Mouse (Mus musculus) intestine, embryonic 14.5 days (tissue): Measurements from ENCODE around the gene Tmem59. TPM values are rescaled to one million over a fixed set of nuclear protein-coding genes. Genes with fewer than 3 reads are reported as not detected.

Source experiments
- ATAC-seq: fragments of 200-750 bp; cut with Nextera tagmentation; replicated peaks from 2 replicates; pipeline ENCODE4 v1.8.0; 2017; ENCODE audit warnings: low read depth, moderate number of reproducible peaks, moderate TSS enrichment, moderate library complexity; ENCODE audit not compliant: low FRiP score, low TSS enrichment
- DNase-seq: peaks from one replicate; pipeline ENCODE4 v3.0.0-alpha.2; 2018; ENCODE audit warnings: low spot score
- H3K27ac ChIP-seq: fragments of 300-500 bp; sonication (generic); 2 replicates; pipeline ENCODE4 v1.5.1; 2014; ENCODE audit warnings: low read depth, mild to moderate bottlenecking, control low read depth
- H3K27me3 ChIP-seq: fragments of 300-500 bp; sonication (generic); replicated peaks from 2 replicates; pipeline ENCODE4 v1.6.1; 2014; ENCODE audit warnings: low read length, control low read depth; ENCODE audit not compliant: control insufficient read depth, insufficient read depth
- H3K36me3 ChIP-seq: fragments of 300-500 bp; sonication (generic); 2 replicates; pipeline ENCODE4 v1.6.1; 2014; ENCODE audit warnings: low read length, control low read depth; ENCODE audit not compliant: control insufficient read depth, insufficient read depth
- H3K4me1 ChIP-seq: fragments of 300-500 bp; sonication (generic); replicated peaks from 2 replicates; pipeline ENCODE4 v1.6.1; 2014; ENCODE audit warnings: low read length, control low read depth, mixed read lengths; ENCODE audit not compliant: control insufficient read depth, insufficient read depth
- H3K4me2 ChIP-seq: fragments of 300-500 bp; sonication (generic); 2 replicates; pipeline ENCODE4 v1.6.1; 2014; ENCODE audit warnings: low read length
- H3K4me3 ChIP-seq: fragments of 300-500 bp; sonication (generic); 2 replicates; pipeline ENCODE4 v1.5.1; 2014; ENCODE audit warnings: low read depth, low read length, control low read depth, mixed read lengths
- H3K9ac ChIP-seq: fragments of 300-500 bp; sonication (generic); 2 replicates; pipeline ENCODE4 v1.6.1; 2014; ENCODE audit warnings: mild to moderate bottlenecking, low read length
- H3K9me3 ChIP-seq: fragments of 300-500 bp; sonication (generic); 2 replicates; pipeline ENCODE4 v1.6.1; 2016; ENCODE audit warnings: low read length, control low read depth; ENCODE audit not compliant: control insufficient read depth
- WGBS: fragments of 180-500 bp; shearing (Covaris S2); extraction: QIAGEN DNeasy Blood & Tissue Kit; methylation state at CpG from one replicate; pipeline ENCODE4 v1.1.7; 2014; 5-methylcytosine and 5-hydroxymethylcytosine counted together
- polyA plus RNA-seq: library from polyadenylated mRNA; unstranded; fragments of >200 nt; fragmentation: Nextera tagmentation; extraction: Ambion mirVana; gene quantifications from 2 replicates; pipeline ENCODE4 v1.2.1, GENCODE M21; 2014

The Tmem59 gene
- polyA plus RNA-seq, 1 experiment from 2014 or later = 346 TPM

GRCm38 (mm10) chr4:107143511-107143910 is 34.7 kb upstream of the Tmem59 start:
- 74% methylated on average over 8 of the region's 8 CpGs for WGBS
- peaks cover 23% of the 10 kb centered on the region for H3K36me3 ChIP-seq
- H3K9ac ChIP-seq = no peak overlapping the region
- no peak overlapping the region for H3K4me2 ChIP-seq
- H3K27me3 ChIP-seq = no peaks in the 10 kb centered on the region
- ATAC-seq (no peak), DNase-seq (no peak)
- no peak overlapping the region for H3K27ac ChIP-seq
- H3K4me1 ChIP-seq = peaks cover 10% of the 10 kb centered on the region
- H3K9me3 ChIP-seq = no peaks in the 10 kb centered on the region
- no peak overlapping the region for H3K4me3 ChIP-seq

DNA sequence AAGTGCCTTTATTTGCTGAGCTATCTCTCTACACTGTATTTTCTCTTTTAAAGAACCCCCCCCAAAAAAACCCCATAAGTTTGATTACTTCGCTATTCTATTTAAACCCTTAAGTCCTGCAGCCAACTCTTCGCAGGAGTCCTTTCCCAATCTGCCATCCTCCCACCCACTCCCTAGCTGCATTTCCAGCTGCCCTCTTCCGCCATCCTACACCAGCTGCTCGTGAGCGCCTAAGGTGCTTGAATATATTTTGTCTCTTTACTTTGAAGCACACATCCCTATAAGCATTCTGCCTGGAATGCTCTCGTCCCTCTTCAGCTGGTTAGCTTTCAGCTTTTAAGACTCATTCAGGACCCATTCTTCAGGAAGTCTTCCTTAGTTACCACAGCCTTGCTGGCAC is 27.2 kb upstream of the Tmem59 start:
- no peaks in the 10 kb centered on the region for H3K4me1 ChIP-seq
- H3K36me3 ChIP-seq = peaks cover 29% of the 10 kb centered on the region
- H3K9ac ChIP-seq = no peak overlapping the region
- H3K4me3 ChIP-seq = no peak overlapping the region
- ATAC-seq = no peak
- H3K27ac ChIP-seq = no peak overlapping the region
- 79% methylated on average over 6 of the region's 6 CpGs for WGBS
- no peaks in the 10 kb centered on the region for H3K27me3 ChIP-seq
- no peak for DNase-seq
- H3K9me3 ChIP-seq = no peaks in the 10 kb centered on the region
- no peak overlapping the region for H3K4me2 ChIP-seq

GRCm38 (mm10) chr4:107152571-107152970 is 25.6 kb upstream of the Tmem59 start:
- DNase-seq = no peak
- WGBS = 66% methylated on average over 8 of the region's 8 CpGs
- H3K36me3 ChIP-seq = peaks cover 16% of the 10 kb centered on the region

GRCm38 (mm10) chr4:107156983-107157401 is 21.2 kb upstream of the Tmem59 start:
- Histone ChIP-seq H3K4me2 (no peak overlapping the region), H3K4me3 (no peak overlapping the region), H3K27me3 (no peaks in the 10 kb centered on the region), H3K9ac (no peak overlapping the region), H3K27ac (no peak overlapping the region), H3K36me3 (peaks cover 35% of the 10 kb centered on the region), H3K9me3 (no peaks in the 10 kb centered on the region), H3K4me1 (no peaks in the 10 kb centered on the region)
- WGBS = 66% methylated on average over 4 of the region's 4 CpGs
- DNase-seq (no peak), ATAC-seq (no peak)

More at GRCm38 (mm10) chr4:107152571-107152970, 25.6 kb upstream of the Tmem59 start:
- no peak overlapping the region for H3K9ac ChIP-seq
- H3K9me3 ChIP-seq = no peaks in the 10 kb centered on the region
- no peak overlapping the region for H3K27ac ChIP-seq
- no peaks in the 10 kb centered on the region for H3K4me1 ChIP-seq
- no peak overlapping the region for H3K4me2 ChIP-seq
- no peaks in the 10 kb centered on the region for H3K27me3 ChIP-seq
- ATAC-seq = no peak
- no peak overlapping the region for H3K4me3 ChIP-seq

DNA sequence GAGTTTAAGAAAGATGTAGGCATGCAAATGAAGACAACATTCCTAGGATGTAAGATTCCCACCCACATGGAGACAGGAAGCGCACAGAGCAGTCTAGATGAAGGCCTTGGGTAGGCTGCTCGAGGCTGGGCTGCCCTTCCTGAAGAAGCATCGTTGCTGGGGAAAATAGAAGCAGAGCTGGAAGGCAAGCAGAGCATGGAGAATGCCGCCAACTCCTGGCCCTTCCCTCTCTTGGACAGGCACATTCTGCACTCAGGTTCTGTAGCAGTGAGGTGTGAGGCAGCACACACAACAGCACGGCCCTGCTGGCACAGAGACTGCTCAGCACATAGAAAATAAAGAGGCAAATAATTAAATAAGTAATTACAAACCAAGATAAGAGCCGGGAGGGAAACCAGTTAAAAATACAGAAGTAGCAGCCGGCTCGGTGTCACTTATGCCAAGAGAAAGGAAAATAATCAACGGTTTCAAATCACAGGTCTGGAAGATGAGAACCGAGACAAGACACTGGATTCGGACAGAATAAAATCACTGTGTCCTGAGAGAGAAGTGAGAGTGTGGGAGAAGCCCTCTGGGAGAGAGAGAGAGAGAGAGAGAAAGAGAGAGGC is 18.9 kb upstream of the Tmem59 start:
- no peaks in the 10 kb centered on the region for H3K27me3 ChIP-seq
- no peak overlapping the region for H3K4me2 ChIP-seq
- H3K36me3 ChIP-seq = peaks cover 35% of the 10 kb centered on the region
- DNase-seq (no peak), ATAC-seq (no peak)
- H3K9ac ChIP-seq = no peak overlapping the region
- H3K4me3 ChIP-seq = no peak overlapping the region
- H3K27ac ChIP-seq = no peak overlapping the region
- 90% methylated on average over 11 of the region's 11 CpGs for WGBS
- H3K9me3 ChIP-seq = no peaks in the 10 kb centered on the region
- 0 out of 2 replicates have a peak, but pooled peaks cover 4% of the 10 kb centered on the region for H3K4me1 ChIP-seq

GRCm38 (mm10) chr4:107160181-107160580 is 18.0 kb upstream of the Tmem59 start:
- H3K4me1 ChIP-seq = 0 out of 2 replicates have a peak, but pooled peaks cover 4% of the 10 kb centered on the region
- H3K4me3 ChIP-seq = no peak overlapping the region
- 90% methylated on average over 8 of the region's 8 CpGs for WGBS
- DNase-seq = no peak
- no peaks in the 10 kb centered on the region for H3K27me3 ChIP-seq
- no peak overlapping the region for H3K9ac ChIP-seq
- no peak overlapping the region for H3K27ac ChIP-seq
- H3K4me2 ChIP-seq = no peak overlapping the region
- ATAC-seq = no peak
- peaks cover 38% of the 10 kb centered on the region for H3K36me3 ChIP-seq
- no peaks in the 10 kb centered on the region for H3K9me3 ChIP-seq

DNA sequence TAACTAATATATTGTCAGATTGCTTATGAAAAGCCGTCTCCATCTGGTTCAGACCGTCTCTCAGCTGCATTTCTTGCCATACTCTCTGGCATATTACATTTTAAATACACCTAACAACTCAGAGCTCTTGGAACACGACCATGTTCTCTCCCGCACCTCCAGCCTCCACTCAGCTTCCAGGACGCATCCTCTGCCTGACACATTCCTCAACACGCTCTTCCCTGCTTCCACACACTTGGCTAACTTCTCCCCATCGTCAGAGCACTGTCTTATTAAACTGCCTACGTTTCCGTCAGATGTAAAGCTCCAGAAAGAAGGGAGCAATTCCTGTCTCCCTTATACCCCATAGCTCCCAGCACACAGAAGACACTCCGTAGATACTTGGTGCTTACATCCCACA is 14.9 kb upstream of the Tmem59 start:
- no peak overlapping the region for H3K9ac ChIP-seq
- no peaks in the 10 kb centered on the region for H3K9me3 ChIP-seq
- H3K36me3 ChIP-seq = peaks cover 41% of the 10 kb centered on the region
- DNase-seq (no peak), ATAC-seq (no peak)
- H3K4me2 ChIP-seq = no peak overlapping the region
- 80% methylated on average over 10 of the region's 10 CpGs for WGBS
- no peak overlapping the region for H3K4me3 ChIP-seq
- no peak overlapping the region for H3K27ac ChIP-seq
- 0 out of 2 replicates have a peak, but pooled peaks cover 4% of the 10 kb centered on the region for H3K4me1 ChIP-seq
- no peaks in the 10 kb centered on the region for H3K27me3 ChIP-seq

DNA sequence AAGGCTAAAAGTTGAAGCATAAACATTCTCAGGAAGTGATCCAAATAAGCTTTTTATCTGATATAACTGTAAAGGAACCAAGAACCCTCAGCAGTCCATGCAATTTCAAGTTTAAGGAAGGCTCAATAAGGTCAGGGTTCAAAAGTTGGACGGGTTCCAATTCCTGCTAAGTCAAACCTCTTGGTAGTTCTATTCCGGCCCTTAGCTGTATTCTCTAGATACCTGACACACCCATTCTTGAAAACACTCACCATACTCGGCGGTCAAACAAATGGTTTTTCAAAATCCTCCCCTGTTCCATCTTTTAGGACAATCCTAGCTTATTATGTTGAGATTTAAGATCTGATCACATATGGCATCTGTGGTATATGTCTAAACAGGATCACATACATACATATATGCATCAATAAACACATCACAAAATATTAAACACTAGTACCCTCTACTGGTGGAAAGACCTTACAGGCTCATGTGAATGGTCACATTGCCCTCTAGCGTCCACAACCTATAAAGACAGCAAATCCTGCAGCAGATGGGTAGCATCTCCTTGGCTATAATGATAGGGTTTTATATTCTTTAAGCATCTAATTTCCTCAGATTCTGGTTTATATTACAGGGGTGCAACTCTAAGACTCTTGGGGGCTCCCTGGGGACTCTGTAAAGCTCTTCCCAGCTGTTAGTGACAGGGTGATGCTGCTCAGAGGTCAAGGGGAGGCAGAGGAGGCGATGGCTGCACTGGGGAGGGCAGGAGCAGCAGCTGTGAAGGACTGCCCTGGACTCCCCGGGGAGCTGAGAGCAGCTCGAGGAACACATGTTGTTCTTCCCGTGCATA is 14.2 kb upstream of the Tmem59 start:
- Histone ChIP-seq H3K27ac (no peak overlapping the region), H3K4me1 (0 out of 2 replicates have a peak, but pooled peaks cover 4% of the 10 kb centered on the region), H3K9ac (no peak overlapping the region), H3K27me3 (no peaks in the 10 kb centered on the region), H3K4me3 (no peak overlapping the region), H3K36me3 (peaks cover 40% of the 10 kb centered on the region), H3K4me2 (no peak overlapping the region), H3K9me3 (no peaks in the 10 kb centered on the region)
- peak; percentile 68 for DNase-seq
- WGBS = 49% methylated on average over 9 of the region's 9 CpGs
- ATAC-seq = peak; percentile 68; the same call in 1 of the 2 replicates
